Mouse (Mus musculus): ENCODE measurements around the gene Ppp1r12a. TPM values are rescaled to one million over a fixed set of nuclear protein-coding genes. Genes with fewer than 3 reads are reported as not detected.

The Ppp1r12a gene
- total RNA-seq, 2 experiments from 2014 or later = 135 to 147 TPM

DNA sequence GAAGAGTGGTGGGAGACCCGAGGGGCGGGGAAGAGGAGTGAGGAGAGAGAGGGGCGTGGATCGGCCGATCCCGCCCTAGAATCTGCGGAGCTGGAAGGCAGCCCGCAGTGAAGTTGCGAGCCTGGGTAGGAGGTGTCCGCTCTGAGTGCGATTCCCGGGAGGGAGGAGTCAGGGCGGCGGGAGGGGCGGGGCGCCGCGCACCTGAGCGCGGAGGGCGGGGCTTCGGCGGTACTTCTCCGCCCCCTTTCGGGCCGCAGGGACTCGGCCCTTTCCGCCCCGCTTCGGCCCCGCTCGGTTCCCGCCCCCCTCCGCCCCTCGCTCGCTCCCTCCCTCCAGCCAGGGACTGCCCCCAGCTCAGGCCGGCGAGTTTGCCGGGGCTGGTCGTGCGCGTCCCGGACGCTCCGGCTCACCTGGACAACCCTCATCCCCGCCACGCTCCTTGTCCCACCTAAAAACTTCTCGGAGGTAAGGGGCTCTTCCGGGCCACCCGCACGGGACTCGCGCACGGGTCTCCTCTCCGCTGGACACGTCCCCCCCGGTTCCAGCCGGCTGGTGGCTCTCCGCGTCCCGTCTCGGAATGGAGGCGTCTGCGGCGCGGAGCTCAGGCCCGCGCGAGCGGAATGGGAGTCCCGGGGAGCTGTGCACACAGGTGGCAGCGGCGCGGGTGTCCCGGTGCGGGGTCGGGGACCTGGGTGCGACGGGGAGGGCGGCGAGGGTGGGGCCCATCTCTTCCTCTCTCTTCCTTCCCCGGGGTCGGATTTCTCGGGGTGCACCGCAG lies 170.0 kb downstream of the Ppp1r12a start, which contains the start of gene Pawr:
Pawr (plus strand) TSS at position 338 of the 778 bp plus-strand sequence.
- DNase-seq (ENCODE audit: low spot score in 2 of 2) = peak; percentile 23 to 30

- peak in 1 of 2 experiments; percentile 19 for DNase-seq (ENCODE audit: low spot score in 2 of 2)
Observed at GRCm38 (mm10) chr10:108332571-108333541, 170.9 kb downstream of the Ppp1r12a start.

DNA sequence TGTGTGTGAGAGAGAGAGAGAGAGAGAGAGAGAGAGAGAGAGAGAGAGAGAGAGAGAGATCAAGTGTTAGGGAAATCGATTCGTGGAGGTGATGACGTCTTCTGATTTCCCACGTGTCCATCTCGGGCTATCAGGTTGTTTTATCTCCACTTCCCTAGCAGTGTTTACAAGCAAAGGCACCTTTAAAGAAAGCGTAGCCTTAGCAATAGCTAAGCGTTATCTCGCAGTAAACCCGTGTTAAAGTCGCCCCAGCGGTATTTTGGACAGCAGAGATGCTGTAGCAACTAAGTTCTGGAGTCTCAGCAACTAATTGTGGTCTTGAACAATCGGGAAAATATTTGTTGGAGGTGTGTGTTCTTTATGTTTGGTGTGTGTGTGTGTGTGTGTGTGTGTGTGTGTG lies 171.6 kb downstream of the Ppp1r12a start:
- no peak for DNase-seq (ENCODE audit: low spot score in 2 of 2)

Other genes with a start within 250 kb of the Ppp1r12a start
- 1 to 10 TPM; 3.7 to 3.8 TPM for gene Pawr, start 169.9 kb downstream of the Ppp1r12a start, total RNA-seq (2021)

All from left cerebral cortex, adult 18-20 months (tissue).